Mouse (Mus musculus): ENCODE measurements around the gene Otub1. TPM values are rescaled to one million over a fixed set of nuclear protein-coding genes. Genes with fewer than 3 reads are reported as not detected.

Otub1 gene
- polyA plus RNA-seq (2012; rRNA removed; ENCODE audit: low replicate concordance) = 83.6 and 128 TPM in 2 replicates

DNA sequence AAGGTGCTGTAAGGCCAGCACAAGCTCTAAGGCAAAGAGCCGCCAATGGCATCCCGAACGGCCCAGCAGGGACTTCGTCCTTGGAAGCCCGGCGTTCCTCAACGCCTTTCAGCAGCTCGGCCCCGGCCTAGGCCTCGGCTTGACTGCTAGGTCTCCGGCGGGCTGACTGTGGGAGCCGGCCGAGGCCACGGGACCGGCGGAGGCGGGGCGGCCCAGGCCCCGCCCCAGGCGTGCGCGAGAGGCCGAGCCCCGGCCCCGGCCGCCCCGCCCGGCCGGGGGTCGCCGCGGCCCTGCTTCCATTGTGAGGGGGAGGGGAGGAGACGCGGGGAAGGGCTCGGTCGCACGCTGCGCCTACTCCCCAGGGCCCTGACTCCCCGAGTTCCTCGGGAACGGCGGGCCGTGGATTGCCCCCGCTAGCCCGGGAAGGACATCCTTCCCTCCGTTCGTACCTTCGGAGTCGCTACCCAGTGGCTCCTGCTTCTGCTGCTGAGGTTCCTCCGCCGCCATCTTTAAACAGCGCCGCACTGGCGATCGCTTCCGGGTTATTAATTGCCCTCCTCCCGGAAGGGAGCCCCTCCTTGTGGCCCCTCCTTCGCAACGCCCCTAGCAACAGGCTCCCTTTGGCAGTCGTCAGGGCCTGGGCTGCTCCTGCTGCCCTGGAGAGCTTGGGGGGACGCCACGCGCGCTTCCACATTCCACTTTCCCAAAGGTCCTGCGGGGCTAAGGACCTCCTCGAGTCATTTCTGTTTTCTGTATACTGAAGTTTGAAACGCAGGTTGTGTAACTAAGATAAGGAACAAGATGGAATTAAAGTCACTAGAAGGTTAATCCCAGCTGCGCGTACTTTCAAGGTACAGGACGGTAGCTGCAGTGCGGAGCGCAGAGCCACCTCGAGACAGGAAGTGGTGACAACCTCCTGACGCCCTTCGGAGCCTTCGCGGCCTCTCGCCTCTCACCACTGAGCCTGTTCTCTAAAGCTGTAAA lies at the start of gene Otub1:
Gene Otub1, minus strand, starts transcription at position 564 of the 984 bp plus-strand sequence.

GRCm38 (mm10) chr19:7240782-7241690 lies 34.9 kb upstream of the Otub1 start, which contains the start of gene Naa40:
Gene Naa40 (minus strand): TSS chr19:7241183.

DNA sequence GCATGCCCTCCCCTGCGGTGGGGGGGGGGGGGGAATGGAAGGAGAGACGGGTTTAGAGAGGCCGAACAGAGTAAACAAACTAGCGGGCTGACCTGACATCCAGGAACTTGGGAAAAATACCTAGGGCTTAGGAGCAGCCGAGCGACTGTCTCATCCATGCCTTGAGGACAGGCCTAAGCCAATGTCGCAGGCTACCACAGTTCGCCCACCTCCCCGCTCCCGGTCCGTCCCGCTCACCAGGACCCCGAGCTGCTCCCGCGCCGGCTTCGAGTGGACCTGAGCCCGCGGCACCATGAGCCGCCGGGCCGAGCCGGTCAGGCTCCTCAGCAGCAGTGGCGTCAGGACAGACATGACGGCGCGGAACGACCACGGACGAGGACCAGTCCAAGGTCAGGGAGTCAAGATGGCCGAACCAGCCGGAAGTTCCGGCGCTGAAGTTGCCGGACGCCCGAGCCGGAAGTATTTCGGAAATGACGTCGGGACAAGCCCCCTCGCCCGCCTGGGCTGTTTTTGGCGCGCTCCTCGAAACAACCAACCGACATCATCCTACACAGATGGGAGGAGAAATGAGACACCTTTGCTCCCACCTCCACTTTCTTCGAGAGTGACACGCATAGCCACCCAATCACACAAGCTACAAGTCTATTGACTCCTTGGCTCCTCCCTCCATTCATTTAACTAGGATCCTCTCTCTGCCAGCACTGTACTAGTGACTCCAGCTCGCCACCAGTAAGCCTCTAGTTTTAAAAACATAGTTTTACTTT lies 11.2 kb upstream of the Otub1 start, which contains the start of gene Cox8a:
Gene Cox8a, minus strand, starts transcription at position 455 of the 764 bp plus-strand sequence.

Other genes starting within 250 kb of the Otub1 start
- 114 and 131 TPM in 2 replicates for gene Ppp1r14b, start 231.3 kb downstream of the Otub1 start, polyA plus RNA-seq (2012; rRNA removed; ENCODE audit: low replicate concordance)
- gene Plcb3, start 229.8 kb downstream of the Otub1 start, polyA plus RNA-seq (2012; rRNA removed; ENCODE audit: low replicate concordance) = 470 and 523 TPM in 2 replicates
- 26.0 and 27.9 TPM in 2 replicates for gene Fkbp2, start 225.8 kb downstream of the Otub1 start, polyA plus RNA-seq (2012; rRNA removed; ENCODE audit: low replicate concordance)
- gene Vegfb, start 218.7 kb downstream of the Otub1 start, polyA plus RNA-seq (2012; rRNA removed; ENCODE audit: low replicate concordance) = 28.2 and 41.3 TPM in 2 replicates
- 35.7 and 47.7 TPM in 2 replicates for gene Dnajc4, start 213.7 kb downstream of the Otub1 start, polyA plus RNA-seq (2012; rRNA removed; ENCODE audit: low replicate concordance)
- gene Nudt22, start 210.2 kb downstream of the Otub1 start, polyA plus RNA-seq (2012; rRNA removed; ENCODE audit: low replicate concordance) = 44.2 and 67.5 TPM in 2 replicates
- 8.4 and 10.9 TPM in 2 replicates for gene Trpt1, start 210.2 kb downstream of the Otub1 start, polyA plus RNA-seq (2012; rRNA removed; ENCODE audit: low replicate concordance)
- 8.8 and 17.2 TPM in 2 replicates for gene Fermt3, start 186.8 kb downstream of the Otub1 start, polyA plus RNA-seq (2012; rRNA removed; ENCODE audit: low replicate concordance)
- 15.1 and 19.1 TPM in 2 replicates for gene Stip1, start 166.3 kb downstream of the Otub1 start, polyA plus RNA-seq (2012; rRNA removed; ENCODE audit: low replicate concordance)
- 39.6 and 55.8 TPM in 2 replicates for gene Macrod1, start 149.5 kb downstream of the Otub1 start, polyA plus RNA-seq (2012; rRNA removed; ENCODE audit: low replicate concordance)
- gene Flrt1, start 100.6 kb downstream of the Otub1 start, polyA plus RNA-seq (2012; rRNA removed; ENCODE audit: low replicate concordance) = 0.05 and 0.15 TPM in 2 replicates
- 3,491 and 5,701 TPM in 2 replicates for gene Cox8a, start 11.3 kb upstream of the Otub1 start, polyA plus RNA-seq (2012; rRNA removed; ENCODE audit: low replicate concordance)
- 11.7 and 14.2 TPM in 2 replicates for gene Naa40, start 34.9 kb upstream of the Otub1 start, polyA plus RNA-seq (2012; rRNA removed; ENCODE audit: low replicate concordance)
- gene Rcor2, start 61.0 kb upstream of the Otub1 start, polyA plus RNA-seq (2012; rRNA removed; ENCODE audit: low replicate concordance) = 1.5 and 3.3 TPM in 2 replicates
- 199 and 263 TPM in 2 replicates for gene Mark2, start 135.5 kb upstream of the Otub1 start, polyA plus RNA-seq (2012; rRNA removed; ENCODE audit: low replicate concordance)
- 12.7 and 14.5 TPM in 2 replicates for gene Spindoc, start 176.7 kb upstream of the Otub1 start, polyA plus RNA-seq (2012; rRNA removed; ENCODE audit: low replicate concordance)
- 8.6 and 8.8 TPM in 2 replicates for gene 2700081O15Rik, start 211.3 kb upstream of the Otub1 start, polyA plus RNA-seq (2012; rRNA removed; ENCODE audit: low replicate concordance)

Data from duodenum, adult 2 months (tissue).